Mouse (Mus musculus) forebrain, embryonic 14.5 days (tissue): Measurements from ENCODE around the gene Arid5a. TPM values are rescaled to one million over a fixed set of nuclear protein-coding genes. Genes with fewer than 3 reads are reported as not detected.
A peak's percentile ranks its signal among the peaks of the same experiment; 100 is the strongest.

Experiments used
- ATAC-seq: fragments of 200-750 bp; cut with Nextera tagmentation; 2 replicates; pipeline ENCODE4 v1.8.0; 2017; ENCODE audit warnings: mild to moderate bottlenecking, moderate library complexity
- DNase-seq: peaks from one replicate; pipeline ENCODE4 v3.0.0-alpha.2; 2015; ENCODE audit warnings: low spot score
- H3K27ac ChIP-seq: fragments of 300-500 bp; sonication (generic); 2 replicates; pipeline ENCODE4 v1.5.1; 2014; ENCODE audit warnings: low read depth, mild to moderate bottlenecking, control low read depth, low read length, moderate library complexity
- H3K27me3 ChIP-seq: fragments of 300-500 bp; sonication (generic); replicated peaks from 2 replicates; pipeline ENCODE4 v1.6.1; 2014; ENCODE audit warnings: low read length, control low read depth, mixed read lengths; ENCODE audit not compliant: control insufficient read depth, insufficient read depth
- H3K36me3 ChIP-seq: fragments of 300-500 bp; sonication (generic); 2 replicates; pipeline ENCODE4 v1.6.1; 2014; ENCODE audit warnings: low read length, control low read depth; ENCODE audit not compliant: control insufficient read depth, insufficient read depth
- H3K4me1 ChIP-seq: fragments of 300-500 bp; sonication (generic); 2 replicates; pipeline ENCODE4 v1.6.1; 2014; ENCODE audit warnings: antibody characterized with exemption, low read length, control low read depth; ENCODE audit not compliant: control insufficient read depth, insufficient read depth
- H3K4me2 ChIP-seq: fragments of 300-500 bp; sonication (generic); 2 replicates; pipeline ENCODE4 v1.6.1; 2014; ENCODE audit warnings: mild to moderate bottlenecking, control low read depth, low read length
- H3K4me3 ChIP-seq: fragments of 300-500 bp; sonication (generic); 2 replicates; pipeline ENCODE4 v1.5.1; 2014; ENCODE audit warnings: low read depth, low read length, control low read depth
- H3K9ac ChIP-seq: fragments of 300-500 bp; sonication (generic); 2 replicates; pipeline ENCODE4 v1.6.1; 2014; ENCODE audit warnings: mild to moderate bottlenecking, low read length, control low read depth, moderate library complexity
- H3K9me3 ChIP-seq: fragments of 300-500 bp; sonication (generic); replicated peaks from 2 replicates; pipeline ENCODE4 v1.6.1; 2016; ENCODE audit warnings: low read length, control low read depth, mixed read lengths; ENCODE audit not compliant: control insufficient read depth
- WGBS: fragments of 180-500 bp; shearing (Covaris S2); extraction: QIAGEN DNeasy Blood & Tissue Kit; methylation state at CpG from one replicate; pipeline ENCODE4 v1.1.7; 2014; 5-methylcytosine and 5-hydroxymethylcytosine counted together
- microRNA-seq: library from miRNA; unstranded; fragments of <30 nt; microRNA quantifications from one replicate; pipeline ENCODE4, GENCODE M21; 2016
- polyA plus RNA-seq: library from polyadenylated mRNA; unstranded; fragments of >200 nt; fragmentation: Nextera tagmentation; extraction: Ambion mirVana; gene quantifications from 2 replicates; pipeline ENCODE4 v1.2.1, GENCODE M21; 2014

Arid5a gene
- polyA plus RNA-seq, 1 experiment from 2014 or later = 1.8 TPM

DNA sequence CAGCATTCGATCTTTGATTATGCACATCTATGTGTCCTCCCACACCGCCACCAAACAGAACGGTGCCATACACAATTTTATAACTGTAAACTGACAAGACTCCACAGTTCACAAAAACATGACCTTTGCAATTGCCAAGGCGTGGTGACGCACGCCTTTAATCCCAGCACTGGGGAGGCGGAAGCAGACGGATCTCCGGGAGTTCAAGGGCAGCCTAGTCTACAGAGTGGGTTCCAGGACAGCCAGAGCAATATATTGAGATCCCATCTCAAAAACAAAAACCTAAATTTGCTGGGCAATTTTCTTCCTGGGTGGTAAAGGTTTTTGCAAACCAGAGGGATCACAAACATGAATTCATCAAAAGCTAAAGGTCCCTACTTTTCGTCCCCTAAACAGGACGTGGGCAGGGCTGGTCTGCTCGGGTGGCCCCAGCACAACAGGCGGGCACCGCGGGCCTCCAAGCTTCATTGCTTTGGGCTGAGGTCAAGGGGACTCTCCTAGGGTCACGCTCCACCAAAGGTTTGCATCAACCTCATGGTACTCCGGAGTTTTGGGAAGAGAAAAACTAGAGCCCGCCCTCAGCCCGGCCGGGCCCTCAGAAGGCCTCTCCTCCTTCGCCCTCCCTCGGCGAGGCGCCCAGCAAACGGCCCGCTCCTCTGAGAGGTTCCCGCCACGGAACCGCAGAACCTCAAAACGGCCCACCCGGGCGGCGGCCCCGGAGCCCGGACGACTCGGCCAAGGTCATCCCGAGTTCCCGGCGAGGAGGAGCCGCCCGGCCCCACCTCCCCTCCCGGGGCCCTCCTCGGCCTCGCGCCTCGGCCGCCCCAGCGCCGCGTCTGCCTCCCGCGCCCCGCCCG is 60.8 kb downstream of the Arid5a start:
- DNase-seq (peak; percentile 37), ATAC-seq (peak; percentile 83)
- peak overlapping the region; percentile 94 for H3K9ac ChIP-seq
- peak overlapping the region; percentile 33; the same call in 1 of the 2 replicates for H3K27ac ChIP-seq
- WGBS = 6% methylated on average over 38 of the region's 55 CpGs
- no peaks in the 10 kb centered on the region for H3K9me3 ChIP-seq
- H3K27me3 ChIP-seq = no peaks in the 10 kb centered on the region
- peaks cover 27% of the 10 kb centered on the region for H3K36me3 ChIP-seq
- H3K4me3 ChIP-seq = peak overlapping the region; percentile 90
- H3K4me1 ChIP-seq = peaks cover 11% of the 10 kb centered on the region
- H3K4me2 ChIP-seq = peak overlapping the region; percentile 80

DNA sequence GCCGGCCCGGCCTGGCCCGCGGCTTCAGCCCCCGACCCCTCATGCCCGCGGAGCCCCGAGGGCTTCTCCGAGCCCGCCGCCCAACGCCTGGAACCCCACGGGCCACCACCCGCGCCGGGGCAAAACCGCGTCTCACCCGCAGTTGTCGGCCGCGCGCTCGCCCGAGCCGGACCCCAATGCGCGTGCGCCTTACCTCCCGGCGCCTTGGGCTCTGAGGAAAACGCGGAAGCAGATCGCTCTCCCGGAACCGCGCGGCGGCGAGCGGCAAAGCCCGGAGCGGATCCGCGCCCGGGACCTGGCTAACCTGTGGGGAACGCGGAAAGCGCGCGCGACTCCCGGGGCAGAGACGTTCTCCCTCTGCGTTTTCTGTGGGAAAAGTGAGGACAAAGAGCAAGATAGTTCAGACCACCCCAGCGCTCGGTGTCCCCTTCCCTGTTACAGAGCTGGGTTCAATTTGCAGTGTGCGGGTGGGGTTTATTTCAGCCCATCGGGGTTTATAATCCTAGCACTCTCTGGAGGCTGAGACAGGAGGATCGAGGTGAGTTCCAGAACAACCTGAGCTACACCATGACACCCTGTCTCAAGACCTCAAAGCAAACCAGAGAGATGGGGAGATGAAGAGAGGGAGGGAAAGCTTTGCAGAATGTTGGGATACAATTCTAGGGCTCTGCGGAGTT is 61.6 kb downstream of the Arid5a start, which contains the start of gene Kansl3:
Gene Kansl3 (minus strand): TSS at position 213 of the 677 bp plus-strand sequence.
- peak within 1 kb of the TSS; percentile 90 for H3K4me3 ChIP-seq
- peak within 1 kb of the TSS; percentile 94 for H3K9ac ChIP-seq
- H3K9me3 ChIP-seq = no peaks in the 10 kb centered on the region
- ATAC-seq (peak; percentile 89), DNase-seq (peak; percentile 93)
- H3K36me3 ChIP-seq = peaks cover 21% of the 10 kb centered on the region
- WGBS = 4% methylated on average over 61 of the region's 61 CpGs
- H3K4me2 ChIP-seq = peak within 1 kb of the TSS; percentile 80
- H3K27me3 ChIP-seq = no peaks in the 10 kb centered on the region
- peaks cover 11% of the 10 kb centered on the region for H3K4me1 ChIP-seq
- H3K27ac ChIP-seq = peak within 1 kb of the TSS; percentile 33; the same call in 1 of the 2 replicates

DNA sequence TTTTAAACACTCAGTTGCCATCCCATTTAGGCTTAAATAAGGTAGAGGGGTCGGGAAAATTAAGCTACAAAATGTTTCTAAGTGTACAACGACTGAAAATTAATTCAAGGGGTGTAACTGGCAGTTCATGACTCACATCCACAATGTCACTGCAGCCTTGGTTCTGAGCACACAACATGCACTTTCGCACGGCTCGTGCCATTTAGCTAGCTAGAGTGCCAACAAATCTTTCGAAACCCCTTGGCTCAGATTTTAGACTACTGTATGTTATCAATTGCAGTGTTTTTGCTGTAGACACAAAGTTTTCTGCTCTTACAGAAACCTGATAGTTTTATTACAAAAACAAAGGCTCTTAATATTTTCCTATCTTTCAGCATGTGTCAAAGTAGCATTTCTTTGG is 63.4 kb downstream of the Arid5a start:
- H3K27ac ChIP-seq = no peak overlapping the region
- peaks cover 8% of the 10 kb centered on the region; the same call in 1 of the 2 replicates for H3K36me3 ChIP-seq
- H3K4me2 ChIP-seq = no peak overlapping the region
- H3K4me1 ChIP-seq = peaks cover 11% of the 10 kb centered on the region
- no peaks in the 10 kb centered on the region for H3K27me3 ChIP-seq
- no peak for DNase-seq
- no peak for ATAC-seq
- 82% methylated on average over 6 of the region's 6 CpGs for WGBS
- H3K9ac ChIP-seq = no peak overlapping the region
- H3K9me3 ChIP-seq = no peaks in the 10 kb centered on the region
- no peak overlapping the region for H3K4me3 ChIP-seq

DNA sequence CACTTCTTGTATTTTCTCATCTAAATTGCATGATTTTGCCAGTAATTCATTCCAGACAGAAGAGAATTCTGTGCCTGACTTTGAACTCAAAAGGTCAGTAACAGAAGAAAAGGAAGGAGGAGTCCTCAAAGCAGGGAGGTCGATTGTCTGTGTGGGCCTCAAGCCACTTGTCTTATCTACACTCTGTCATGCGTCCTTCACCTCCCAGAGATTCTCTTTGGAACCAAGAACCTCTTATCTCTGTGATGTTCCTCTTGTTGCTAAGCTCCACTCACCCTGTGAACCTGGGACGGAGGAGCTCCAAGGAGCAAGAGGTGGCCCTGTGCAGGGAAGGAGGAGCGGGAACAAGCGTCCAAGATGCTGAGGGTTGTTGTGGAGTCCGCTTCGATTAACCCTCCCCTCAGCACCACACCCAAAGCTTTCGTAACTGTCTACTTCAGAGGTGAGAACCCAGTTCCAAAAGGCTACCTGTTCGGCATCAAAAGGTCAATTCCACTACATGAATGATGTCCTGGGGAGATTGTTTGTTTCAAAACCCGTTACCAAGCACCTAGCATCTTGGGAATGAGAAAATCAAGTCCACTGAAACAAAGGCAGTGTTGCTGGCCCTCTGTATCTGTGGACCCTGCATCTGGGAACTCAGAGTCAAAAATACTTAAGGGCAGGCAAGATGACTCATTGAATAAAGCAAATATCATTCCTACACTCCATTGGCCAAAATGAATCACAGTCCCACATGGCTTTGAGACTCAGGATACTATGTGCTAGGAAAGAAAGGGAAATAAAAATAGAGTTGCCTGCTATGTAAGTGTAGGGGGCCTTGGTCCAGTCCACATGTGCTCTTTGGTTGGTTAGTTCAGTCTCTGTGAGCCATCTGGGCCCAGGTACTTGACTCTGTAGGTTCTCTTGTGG is 64.7 kb downstream of the Arid5a start, which contains the start of gene Fer1l5:
Gene Fer1l5 (plus strand): TSS at position 358 of the 912 bp plus-strand sequence.
- no peak for ATAC-seq
- H3K36me3 ChIP-seq = no peaks in the 10 kb centered on the region
- no peak within 1 kb of the TSS for H3K9ac ChIP-seq
- no peaks in the 10 kb centered on the region for H3K27me3 ChIP-seq
- DNase-seq = no peak
- no peak within 1 kb of the TSS for H3K4me2 ChIP-seq
- H3K9me3 ChIP-seq = no peaks in the 10 kb centered on the region
- WGBS = 81% methylated on average over 10 of the region's 10 CpGs
- H3K4me3 ChIP-seq = no peak within 1 kb of the TSS
- peaks cover 10% of the 10 kb centered on the region for H3K4me1 ChIP-seq
- H3K27ac ChIP-seq = no peak within 1 kb of the TSS

Small RNA genes within 50 kb of the gene (microRNA-seq; reads per million reads assigned to microRNA genes)
- gene Mir6898 = not detected

Other genes with a start within 250 kb of the Arid5a start
- gene Hs6st1, start 239.3 kb upstream of the Arid5a start, polyA plus RNA-seq = 10.2 and 10.6 TPM in 2 replicates
- gene Uggt1, start 63.0 kb upstream of the Arid5a start, polyA plus RNA-seq = 66.8 and 75.9 TPM in 2 replicates
- 0.32 and 0.51 TPM in 2 replicates for gene Neurl3, start 33.1 kb upstream of the Arid5a start, polyA plus RNA-seq
- gene Kansl3, start 61.4 kb downstream of the Arid5a start, polyA plus RNA-seq = 18.3 and 26.7 TPM in 2 replicates
- 0.98 and 1.0 TPM in 2 replicates for gene Fer1l5, start 64.6 kb downstream of the Arid5a start, polyA plus RNA-seq
- gene Lman2l, start 137.5 kb downstream of the Arid5a start, polyA plus RNA-seq = 32.6 and 39.3 TPM in 2 replicates
- gene Cnnm4, start 163.9 kb downstream of the Arid5a start, polyA plus RNA-seq = 7.8 and 9.0 TPM in 2 replicates
- gene Cnnm3, start 204.1 kb downstream of the Arid5a start, polyA plus RNA-seq = 5.2 and 5.9 TPM in 2 replicates
- 3.8 and 5.2 TPM in 2 replicates for gene Ankrd23, start 229.2 kb downstream of the Arid5a start, polyA plus RNA-seq
- gene Gm42417, start 231.7 kb downstream of the Arid5a start, polyA plus RNA-seq = 0.22 TPM in 1 of 2 replicates, not detected in the other
- 15.4 and 15.7 TPM in 2 replicates for gene Ankrd39, start 239.7 kb downstream of the Arid5a start, polyA plus RNA-seq